Mouse (Mus musculus) stomach, postnatal 0 days (tissue): ENCODE measurements around the gene Galr2.

Source experiments
- CTCF ChIP-seq: IDR thresholded peaks from 2 replicates; pipeline ENCODE4 v1.5.1; 2016; ENCODE audit warnings: antibody characterized with exemption, low read depth, mild to moderate bottlenecking, moderate library complexity
- EP300 ChIP-seq: optimal IDR thresholded peaks from 2 replicates; pipeline ENCODE3; 2016; ENCODE audit warnings: antibody characterized with exemption

DNA sequence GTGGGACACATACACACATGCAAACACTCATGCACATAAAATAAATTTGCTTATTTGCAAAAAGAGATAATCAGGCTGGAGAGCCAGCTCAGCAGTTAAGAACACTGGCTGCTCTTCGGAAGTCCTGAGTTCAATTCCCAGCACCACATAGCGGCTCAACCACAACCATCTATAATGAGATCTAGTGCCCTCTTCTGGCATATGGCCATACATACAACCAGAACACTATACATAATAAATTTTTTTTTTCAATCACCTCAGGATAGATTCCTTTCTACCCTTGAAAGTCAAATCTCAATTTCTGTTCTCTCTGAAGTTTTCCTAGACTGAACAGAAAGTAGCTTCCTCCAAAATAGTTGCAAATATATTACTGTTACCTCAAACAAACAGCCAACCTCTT, 24.7 kb downstream of the Galr2 start:
- TF ChIP-seq CTCF (peak; percentile 14; the same call in 1 of the 2 replicates), EP300 (no peak)
